Mouse (Mus musculus) myocyte (in vitro differentiated cells): ENCODE measurements around the gene Cxcr4.

Experiments
- CEBPB ChIP-seq: IDR thresholded peaks from 2 replicates; pipeline ENCODE4 v1.6.1; 2011; ENCODE audit warnings: mild to moderate bottlenecking, moderate library complexity; ENCODE audit not compliant: poor library complexity, insufficient read depth, severe bottlenecking
- MYOG ChIP-seq, 3 experiments: IDR thresholded peaks; one replicate each; pipeline ENCODE4 v1.6.1; 2011; ENCODE audit warnings: control low read depth in 2 of 3, low read depth in 2 of 3, mild to moderate bottlenecking in 2 of 3; ENCODE audit not compliant: insufficient read length in 2 of 3, control insufficient read depth in 1 of 3, insufficient read depth in 1 of 3
- POLR2A ChIP-seq: IDR thresholded peaks from one replicate; pipeline ENCODE4 v1.6.1; 2011; ENCODE audit warnings: low read depth, mild to moderate bottlenecking, control low read depth, moderate library complexity; ENCODE audit not compliant: insufficient read length

DNA sequence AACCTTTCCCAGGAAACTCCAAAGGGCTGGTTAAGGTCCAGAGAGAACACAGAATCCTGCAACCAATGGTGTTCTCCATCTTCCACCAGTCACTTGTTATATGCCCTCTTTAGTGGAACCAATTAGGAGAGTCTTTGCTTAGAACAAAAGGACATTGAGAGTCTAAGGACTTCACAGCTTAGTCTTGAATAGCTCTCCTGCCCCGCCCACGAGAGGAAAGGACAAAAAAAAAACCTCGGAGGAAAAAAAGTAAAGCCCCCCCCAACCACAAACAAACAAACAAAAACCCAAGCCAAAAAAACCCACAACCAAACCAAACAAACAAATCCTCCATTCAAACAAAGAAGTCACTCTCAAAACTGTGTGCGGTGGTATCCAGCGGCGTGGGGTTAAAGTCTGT is 2.1 kb downstream of the Cxcr4 start:
- TF ChIP-seq MYOG (IDR thresholded peaks at IDR 0.05; ENCODE audit: control insufficient read depth in 1 of 3, insufficient read depth in 1 of 3, insufficient read length in 2 of 3, low read depth in 2 of 3) (no peak), POLR2A (no peak), CEBPB (no peak)
